In genomic region chr4:120716765-120717164, GRCm38 (mm10) we compare ENCODE assay signal across 8 mouse cellular contexts. TPM values are rescaled to one million over a fixed set of nuclear protein-coding genes. Genes with fewer than 3 reads are reported as not detected.
DNase-seq lines count a peak whose midpoint lies in the region; ATAC-seq and TF ChIP-seq lines count a peak whose summit lies in the region.

No protein-coding gene starts in this region.

- WGBS in kidney, postnatal 0 days: 19% methylated on average over 12 of the region's 12 CpGs
- WGBS in embryonic facial prominence, embryonic 13.5 days: 17% methylated on average over 12 of the region's 12 CpGs
- WGBS in intestine, embryonic 14.5 days: 21% methylated on average over 12 of the region's 12 CpGs
- WGBS in midbrain, postnatal 0 days: 19% methylated on average over 12 of the region's 12 CpGs

- no peak overlapping the region for H3K9ac ChIP-seq in kidney, postnatal 0 days (ENCODE audit: low read depth, low read length)
- peak overlapping the region; percentile 64 for H3K9ac ChIP-seq in embryonic facial prominence, embryonic 13.5 days
- no peak overlapping the region for H3K9ac ChIP-seq in intestine, embryonic 14.5 days (ENCODE audit: low read length)
- no peak overlapping the region for H3K9ac ChIP-seq in midbrain, postnatal 0 days (replicated peaks; ENCODE audit: low read length, poor library complexity, severe bottlenecking)

- no peaks in the 10 kb centered on the region for H3K36me3 ChIP-seq in kidney, postnatal 0 days (ENCODE audit: insufficient read depth, low read length)
- H3K36me3 ChIP-seq in embryonic facial prominence, embryonic 13.5 days: no peaks in the 10 kb centered on the region
- no peaks in the 10 kb centered on the region for H3K36me3 ChIP-seq in intestine, embryonic 14.5 days (ENCODE audit: control insufficient read depth, insufficient read depth, low read length)
- H3K36me3 ChIP-seq in midbrain, postnatal 0 days (ENCODE audit: insufficient read depth, low read length): no peaks in the 10 kb centered on the region

- intact Hi-C loops in gastrocnemius, postnatal 14 days (cut with DNase I; ENCODE audit: low total_unique reads): no loop called here

- DNase-seq in kidney, postnatal 0 days (ENCODE audit: low spot score): no peak
- no peak for DNase-seq in kidney, postnatal 4 days
- no peak for DNase-seq in intestine, embryonic 14.5 days (ENCODE audit: low spot score)
- no peak for DNase-seq in midbrain, postnatal 0 days (ENCODE audit: low spot score)
- DNase-seq in retina, postnatal 1 day: no peak
- no peak for DNase-seq in gastrocnemius, postnatal 10 days
- no peak for DNase-seq in gastrocnemius, postnatal 14 days

- H3K4me1 ChIP-seq in kidney, postnatal 0 days (replicated peaks; ENCODE audit: insufficient read depth, low read length): peaks cover 6% of the 10 kb centered on the region; the same call in 1 of the 2 replicates
- peaks cover 16% of the 10 kb centered on the region for H3K4me1 ChIP-seq in embryonic facial prominence, embryonic 13.5 days
- no peaks in the 10 kb centered on the region for H3K4me1 ChIP-seq in intestine, embryonic 14.5 days (replicated peaks; ENCODE audit: control insufficient read depth, insufficient read depth, low read length)
- H3K4me1 ChIP-seq in midbrain, postnatal 0 days (ENCODE audit: insufficient read depth, low read length): peaks cover 6% of the 10 kb centered on the region; the same call in 1 of the 2 replicates

- no peaks in the 10 kb centered on the region for H3K9me3 ChIP-seq in kidney, postnatal 0 days (replicated peaks; ENCODE audit: low read length)
- no peaks in the 10 kb centered on the region for H3K9me3 ChIP-seq in embryonic facial prominence, embryonic 13.5 days
- no peaks in the 10 kb centered on the region for H3K9me3 ChIP-seq in intestine, embryonic 14.5 days (ENCODE audit: control insufficient read depth, low read length)
- no peaks in the 10 kb centered on the region for H3K9me3 ChIP-seq in midbrain, postnatal 0 days (ENCODE audit: low read length)

- TF ChIP-seq CTCF in kidney, postnatal 0 days (IDR thresholded peaks at IDR 0.05; ENCODE audit: low read depth): no peak
- no peak for TF ChIP-seq CTCF in midbrain, postnatal 0 days (IDR thresholded peaks at IDR 0.05)

- no peaks in the 10 kb centered on the region for H3K27me3 ChIP-seq in kidney, postnatal 0 days (ENCODE audit: insufficient read depth, low read length)
- peaks cover 9% of the 10 kb centered on the region; the same call in 1 of the 2 replicates for H3K27me3 ChIP-seq in embryonic facial prominence, embryonic 13.5 days
- H3K27me3 ChIP-seq in intestine, embryonic 14.5 days (replicated peaks; ENCODE audit: control insufficient read depth, insufficient read depth, low read length): peaks cover 11% of the 10 kb centered on the region; the same call in 1 of the 2 replicates
- 0 out of 2 replicates have a peak, but pooled peaks cover 3% of the 10 kb centered on the region for H3K27me3 ChIP-seq in midbrain, postnatal 0 days (ENCODE audit: insufficient read depth, low read length)

- no peak overlapping the region for H3K27ac ChIP-seq in kidney, postnatal 0 days
- H3K27ac ChIP-seq in embryonic facial prominence, embryonic 13.5 days: no peak overlapping the region
- H3K27ac ChIP-seq in intestine, embryonic 14.5 days (ENCODE audit: low read depth): no peak overlapping the region
- no peak overlapping the region for H3K27ac ChIP-seq in midbrain, postnatal 0 days (ENCODE audit: low read depth, low read length)

- H3K4me3 ChIP-seq in kidney, postnatal 0 days (replicated peaks; ENCODE audit: low read depth, low read length): peak overlapping the region; percentile 23
- peak overlapping the region; percentile 46 for H3K4me3 ChIP-seq in embryonic facial prominence, embryonic 13.5 days
- H3K4me3 ChIP-seq in intestine, embryonic 14.5 days (ENCODE audit: low read depth, low read length): peak overlapping the region; percentile 33
- H3K4me3 ChIP-seq in midbrain, postnatal 0 days (ENCODE audit: low read depth, low read length): peak overlapping the region; percentile 38

- peak overlapping the region; percentile 60 for H3K4me2 ChIP-seq in kidney, postnatal 0 days (ENCODE audit: low read length)
- peak overlapping the region; percentile 79 for H3K4me2 ChIP-seq in embryonic facial prominence, embryonic 13.5 days
- peak overlapping the region; percentile 85 for H3K4me2 ChIP-seq in intestine, embryonic 14.5 days (ENCODE audit: low read length)
- peak overlapping the region; percentile 73 for H3K4me2 ChIP-seq in midbrain, postnatal 0 days (ENCODE audit: low read depth, low read length, poor library complexity, severe bottlenecking)

- ATAC-seq in kidney, postnatal 0 days (replicated peaks; ENCODE audit: low FRiP score, low read depth): no peak
- ATAC-seq in embryonic facial prominence, embryonic 13.5 days (ENCODE audit: insufficient number of reproducible peaks, insufficient read depth, low FRiP score, low TSS enrichment, low read depth): no peak
- peak; percentile 34; the same call in 1 of the 2 replicates for ATAC-seq in intestine, embryonic 14.5 days (replicated peaks; ENCODE audit: low FRiP score, low TSS enrichment, low read depth)
- no peak for ATAC-seq in midbrain, postnatal 0 days (ENCODE audit: low FRiP score)

RNA-seq across cellular contexts. Expression of gene Kcnq4, which starts 31.6 kb away (rescaled TPM):
- 0.52 and 0.67 TPM in 2 replicates for polyA plus RNA-seq in kidney, postnatal 0 days (2015; fragmentation: Nextera tagmentation; extraction: Ambion mirVana)
- 7.2 and 7.8 TPM in 2 replicates for polyA plus RNA-seq in embryonic facial prominence, embryonic 13.5 days (2015; fragmentation: Nextera tagmentation; extraction: Ambion mirVana)
- polyA plus RNA-seq in intestine, embryonic 14.5 days (2014; fragmentation: Nextera tagmentation; extraction: Ambion mirVana): 2.1 and 2.7 TPM in 2 replicates
- 8.2 and 9.8 TPM in 2 replicates for total RNA-seq in midbrain, postnatal 0 days (2014; rRNA removed)
- 4.2 and 4.6 TPM in 2 replicates for polyA plus RNA-seq in midbrain, postnatal 0 days (2015; fragmentation: Nextera tagmentation; extraction: Ambion mirVana)
- total RNA-seq in gastrocnemius, postnatal 10 days (2021): 10 to 100 TPM; 20.2 to 22.3 TPM
- total RNA-seq in gastrocnemius, postnatal 14 days (2021): 10 to 100 TPM; 15.7 to 18.5 TPM

RNA-seq across cellular contexts. Expression of gene Cited4, which starts 50.4 kb away (rescaled TPM):
- 17.5 and 17.9 TPM in 2 replicates for polyA plus RNA-seq in kidney, postnatal 0 days (2015; fragmentation: Nextera tagmentation; extraction: Ambion mirVana)
- 1.3 and 2.7 TPM in 2 replicates for polyA plus RNA-seq in embryonic facial prominence, embryonic 13.5 days (2015; fragmentation: Nextera tagmentation; extraction: Ambion mirVana)
- 0.77 and 1.2 TPM in 2 replicates for polyA plus RNA-seq in intestine, embryonic 14.5 days (2014; fragmentation: Nextera tagmentation; extraction: Ambion mirVana)
- total RNA-seq in midbrain, postnatal 0 days (2014; rRNA removed): 5.2 and 9.7 TPM in 2 replicates
- polyA plus RNA-seq in midbrain, postnatal 0 days (2015; fragmentation: Nextera tagmentation; extraction: Ambion mirVana): 6.6 and 7.5 TPM in 2 replicates
- 10 to 100 TPM; 34.6 to 35.7 TPM for total RNA-seq in gastrocnemius, postnatal 10 days (2021)
- total RNA-seq in gastrocnemius, postnatal 14 days (2021): 10 to 100 TPM; 38.6 to 69.1 TPM
